Mouse (Mus musculus) kidney, embryonic 15.5 days (tissue): ENCODE measurements around the gene Retreg3. TPM values are rescaled to one million over a fixed set of nuclear protein-coding genes. Genes with fewer than 3 reads are reported as not detected.
A peak's percentile ranks its signal among the peaks of the same experiment; 100 is the strongest.

ENCODE experiments used
- ATAC-seq: fragments of 200-750 bp; cut with Nextera tagmentation; replicated peaks from 2 replicates; pipeline ENCODE4 v1.8.0; 2017; ENCODE audit warnings: moderate TSS enrichment; ENCODE audit not compliant: low FRiP score
- H3K27ac ChIP-seq: fragments of 300-500 bp; sonication (generic); 2 replicates; pipeline ENCODE4 v1.5.1; 2015; ENCODE audit warnings: mild to moderate bottlenecking, inconsistent platforms
- H3K27me3 ChIP-seq: fragments of 300-500 bp; sonication (generic); 2 replicates; pipeline ENCODE4 v1.6.1; 2015; ENCODE audit warnings: inconsistent platforms
- H3K36me3 ChIP-seq: fragments of 300-500 bp; sonication (generic); 2 replicates; pipeline ENCODE4 v1.6.1; 2015; ENCODE audit warnings: inconsistent platforms
- H3K4me1 ChIP-seq: fragments of 300-500 bp; sonication (generic); 2 replicates; pipeline ENCODE4 v1.6.1; 2015; ENCODE audit warnings: inconsistent platforms
- H3K4me2 ChIP-seq: fragments of 300-500 bp; sonication (generic); 2 replicates; pipeline ENCODE4 v1.6.1; 2015; ENCODE audit warnings: moderate library complexity, mild to moderate bottlenecking, inconsistent platforms
- H3K4me3 ChIP-seq: fragments of 300-500 bp; sonication (generic); replicated peaks from 2 replicates; pipeline ENCODE4 v1.5.1; 2015; ENCODE audit warnings: mild to moderate bottlenecking, inconsistent platforms
- H3K9ac ChIP-seq: fragments of 300-500 bp; sonication (generic); 2 replicates; pipeline ENCODE4 v1.6.1; 2015; ENCODE audit warnings: mild to moderate bottlenecking, inconsistent platforms
- H3K9me3 ChIP-seq: fragments of 300-500 bp; sonication (generic); replicated peaks from 2 replicates; pipeline ENCODE4 v1.6.1; 2016; ENCODE audit warnings: inconsistent platforms
- WGBS: fragments of 180-500 bp; shearing (Covaris S2); methylation state at CpG from one replicate; pipeline ENCODE4 v1.1.7; 2015; ENCODE audit warnings: mixed read lengths; 5-methylcytosine and 5-hydroxymethylcytosine counted together
- polyA plus RNA-seq: library from polyadenylated mRNA; unstranded; fragments of >200 nt; fragmentation: Nextera tagmentation; extraction: Ambion mirVana; gene quantifications from 2 replicates; pipeline ENCODE4 v1.2.1, GENCODE M21; 2015

Gene Retreg3
- polyA plus RNA-seq, 1 experiment from 2014 or later = 21.3 TPM

- ATAC-seq = no peak
- H3K9me3 ChIP-seq = no peaks in the 10 kb centered on the region
- WGBS = 76% methylated on average over 4 of the region's 4 CpGs
Measured at GRCm38 (mm10) chr11:101109351-101109750, 10.3 kb downstream of the Retreg3 start.

DNA sequence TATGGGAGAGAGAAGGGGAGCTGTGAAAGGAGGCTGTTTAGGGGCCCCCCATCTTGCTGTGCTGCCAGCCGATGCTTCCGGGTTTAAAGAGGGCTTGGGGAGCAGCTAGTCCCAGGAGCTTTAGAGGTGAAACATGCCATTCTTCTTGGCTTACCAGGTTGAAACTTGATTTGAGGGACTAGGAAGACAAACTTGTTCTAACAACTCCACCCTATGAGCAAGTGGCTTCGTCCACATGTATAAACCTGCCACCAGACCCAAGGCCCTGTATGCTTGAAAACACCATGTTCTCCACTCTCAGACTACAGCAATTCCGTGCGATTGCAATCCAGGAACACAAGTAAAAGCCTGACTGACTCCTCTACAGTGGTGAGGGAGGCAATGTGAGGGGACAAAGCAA, 16.7 kb downstream of the Retreg3 start:
- 90% methylated on average over 5 of the region's 5 CpGs for WGBS

More at GRCm38 (mm10) chr11:101109351-101109750, 10.3 kb downstream of the Retreg3 start:
- Histone ChIP-seq H3K36me3 (peaks cover 30% of the 10 kb centered on the region), H3K27me3 (no peaks in the 10 kb centered on the region), H3K9ac (no peak overlapping the region), H3K4me2 (no peak overlapping the region), H3K4me1 (no peaks in the 10 kb centered on the region), H3K27ac (no peak overlapping the region), H3K4me3 (no peak overlapping the region)

DNA sequence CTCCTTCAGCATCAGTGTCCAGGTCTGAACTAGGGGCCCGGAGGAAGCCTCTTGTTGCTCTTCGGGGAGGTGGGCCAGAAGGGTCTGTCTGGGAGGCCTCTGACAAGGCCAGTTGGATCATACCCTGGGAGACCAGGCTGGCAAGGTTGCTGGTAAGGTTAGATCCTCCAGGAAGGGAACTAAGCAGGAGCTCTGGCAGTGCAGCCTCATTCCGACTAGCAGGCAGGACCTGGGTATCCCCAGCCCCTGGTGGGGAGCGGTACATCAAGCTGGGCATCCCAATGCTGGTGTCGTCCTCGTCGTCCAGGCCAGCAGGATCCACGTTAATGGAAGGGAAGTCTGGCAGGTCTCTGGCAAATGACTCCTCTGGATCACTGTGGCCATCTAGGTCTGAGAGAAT, 21.5 kb downstream of the Retreg3 start:
- H3K4me3 ChIP-seq = no peak overlapping the region
- 0 out of 2 replicates have a peak overlapping the region, but pooled peaks have one; percentile 12 for H3K9ac ChIP-seq
- 77% methylated on average over 8 of the region's 8 CpGs for WGBS
- H3K4me2 ChIP-seq = no peak overlapping the region
- no peak overlapping the region for H3K27ac ChIP-seq
- no peak for ATAC-seq
- peaks cover 17% of the 10 kb centered on the region for H3K4me1 ChIP-seq
- peaks cover 71% of the 10 kb centered on the region for H3K36me3 ChIP-seq
- H3K27me3 ChIP-seq = no peaks in the 10 kb centered on the region
- no peaks in the 10 kb centered on the region for H3K9me3 ChIP-seq

More for the DNA sequence above, 16.7 kb downstream of the Retreg3 start:
- no peak overlapping the region for H3K4me2 ChIP-seq
- H3K36me3 ChIP-seq = peaks cover 90% of the 10 kb centered on the region
- H3K4me3 ChIP-seq = no peak overlapping the region
- ATAC-seq = no peak
- no peaks in the 10 kb centered on the region for H3K9me3 ChIP-seq
- no peak overlapping the region for H3K27ac ChIP-seq
- H3K4me1 ChIP-seq = no peaks in the 10 kb centered on the region
- H3K9ac ChIP-seq = no peak overlapping the region
- no peaks in the 10 kb centered on the region for H3K27me3 ChIP-seq

DNA sequence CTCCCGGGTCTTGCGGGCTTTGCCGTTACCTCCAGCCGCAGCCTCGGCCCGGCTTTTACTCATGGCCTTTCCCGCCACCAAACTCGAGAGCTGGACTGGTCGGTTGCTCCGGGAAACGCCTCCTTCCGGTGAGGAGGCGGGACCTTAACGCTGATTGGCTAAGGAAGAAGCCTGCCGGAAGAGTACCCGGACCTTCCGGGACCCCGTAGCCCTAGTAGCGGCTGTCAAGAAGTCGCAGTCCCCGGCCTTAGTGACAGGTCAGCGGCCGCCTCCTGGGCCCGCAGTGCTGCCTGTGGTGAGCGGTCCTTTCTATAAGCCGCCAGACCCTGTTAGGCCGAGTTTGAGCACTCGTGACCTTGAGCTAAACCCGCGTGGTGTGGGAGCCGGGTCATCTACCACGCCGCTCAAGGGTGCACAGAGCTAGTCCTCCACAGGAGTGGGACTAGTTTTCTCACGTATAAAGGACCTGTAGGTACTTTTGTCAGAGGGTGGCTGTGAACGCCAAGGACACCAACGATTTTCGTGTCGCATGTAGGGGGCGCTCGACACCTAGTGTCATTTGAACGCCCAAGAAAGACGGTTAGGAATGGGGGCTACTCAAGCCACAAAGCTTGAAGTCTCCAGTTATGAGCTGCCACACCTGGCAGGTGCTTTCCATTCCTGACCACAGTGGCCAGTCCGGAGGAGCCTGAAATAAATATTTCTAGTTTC, 24.2 kb downstream of the Retreg3 start, which contains the start of gene Psmc3ip:
Gene Psmc3ip, minus strand, starts transcription at position 123 of the 711 bp plus-strand sequence.
- H3K27ac ChIP-seq = peak within 1 kb of the TSS; percentile 95
- under 1% methylated on average over 43 of the region's 43 CpGs for WGBS
- no peaks in the 10 kb centered on the region for H3K27me3 ChIP-seq
- H3K4me2 ChIP-seq = peak within 1 kb of the TSS; percentile 92
- no peaks in the 10 kb centered on the region for H3K9me3 ChIP-seq
- H3K9ac ChIP-seq = peak within 1 kb of the TSS; percentile 70
- peaks cover 71% of the 10 kb centered on the region for H3K36me3 ChIP-seq
- peak within 1 kb of the TSS; percentile 80 for H3K4me3 ChIP-seq
- peaks cover 17% of the 10 kb centered on the region for H3K4me1 ChIP-seq
- peak; percentile 96 for ATAC-seq

DNA sequence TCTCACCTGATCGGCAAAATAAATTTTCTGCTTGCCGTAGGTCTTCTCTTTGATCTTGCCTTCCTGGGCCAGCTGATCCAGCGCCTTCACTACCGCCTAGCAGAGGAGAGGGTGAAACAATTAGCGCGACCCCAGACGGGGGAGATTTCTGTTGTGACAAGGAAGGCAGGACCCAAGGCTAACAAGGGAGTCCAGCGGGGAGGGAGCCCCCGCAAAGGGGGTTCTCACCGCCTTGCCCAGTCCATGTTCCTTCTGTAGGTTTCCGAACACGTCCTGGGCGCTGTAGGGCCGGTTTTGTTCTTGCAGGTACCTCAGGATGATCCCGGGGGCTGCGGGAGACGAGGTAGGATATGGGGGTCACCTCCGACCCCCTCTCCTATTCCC, 24.8 kb downstream of the Retreg3 start:
- H3K27ac ChIP-seq = peak overlapping the region; percentile 54; the same call in 1 of the 2 replicates
- no peaks in the 10 kb centered on the region for H3K27me3 ChIP-seq
- ATAC-seq = no peak; the same call in 1 of the 2 replicates
- peak overlapping the region; percentile 92 for H3K4me2 ChIP-seq
- under 1% methylated on average over 18 of the region's 18 CpGs for WGBS
- H3K4me1 ChIP-seq = peaks cover 17% of the 10 kb centered on the region
- H3K36me3 ChIP-seq = peaks cover 71% of the 10 kb centered on the region
- H3K4me3 ChIP-seq = peak overlapping the region; percentile 80
- peak overlapping the region; percentile 70 for H3K9ac ChIP-seq
- no peaks in the 10 kb centered on the region for H3K9me3 ChIP-seq

DNA sequence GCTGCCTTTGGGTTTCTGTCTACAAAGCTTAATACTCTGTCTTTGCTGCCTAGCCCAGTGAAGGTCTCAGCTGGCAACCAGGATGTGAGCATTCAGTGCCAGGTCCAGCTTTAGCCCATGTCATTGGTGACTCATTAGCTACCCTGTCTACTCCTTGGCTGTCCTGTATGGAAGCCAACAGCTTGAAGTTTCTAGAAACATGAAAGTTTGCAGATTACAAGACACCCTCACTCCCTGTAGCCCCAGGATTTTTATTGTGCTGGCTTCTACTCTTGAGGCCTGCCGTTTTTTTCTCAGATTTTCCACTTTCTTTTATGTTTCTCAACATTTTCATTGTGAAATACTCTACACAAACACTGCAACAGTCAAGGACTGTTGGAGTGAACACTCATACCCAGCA, 29.8 kb downstream of the Retreg3 start:
- Histone ChIP-seq H3K9me3 (no peaks in the 10 kb centered on the region), H3K4me3 (no peak overlapping the region), H3K27ac (no peak overlapping the region), H3K4me1 (peaks cover 48% of the 10 kb centered on the region), H3K4me2 (no peak overlapping the region), H3K36me3 (peaks cover 62% of the 10 kb centered on the region), H3K27me3 (no peaks in the 10 kb centered on the region), H3K9ac (no peak overlapping the region)
- ATAC-seq = no peak
- WGBS = 86% methylated on average over 1 of the region's 1 CpGs

DNA sequence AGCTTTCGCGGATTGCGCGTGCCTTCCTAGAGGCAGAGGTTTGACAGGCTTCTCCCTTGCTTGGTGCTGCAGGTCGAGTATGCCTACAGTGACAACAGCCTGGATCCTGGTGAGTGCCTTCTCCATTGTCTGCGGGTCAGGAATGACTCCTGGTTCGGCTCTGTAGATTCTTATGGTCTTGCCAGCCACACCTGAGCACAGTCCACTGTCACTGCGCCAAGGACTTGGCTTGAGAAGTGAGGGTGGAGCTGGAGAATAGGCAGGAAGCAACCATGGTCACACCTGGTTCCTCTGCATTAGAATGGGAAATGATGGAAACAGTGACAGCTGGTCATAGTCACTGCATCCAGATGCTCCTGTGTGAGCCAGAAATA, 32.0 kb downstream of the Retreg3 start:
- Histone ChIP-seq H3K4me1 (peaks cover 45% of the 10 kb centered on the region), H3K4me2 (peak overlapping the region; percentile 91), H3K27me3 (no peaks in the 10 kb centered on the region), H3K4me3 (peak overlapping the region; percentile 81), H3K36me3 (peaks cover 54% of the 10 kb centered on the region), H3K9me3 (no peaks in the 10 kb centered on the region), H3K9ac (peak overlapping the region; percentile 83), H3K27ac (peak overlapping the region; percentile 90)
- no peak; the same call in 1 of the 2 replicates for ATAC-seq
- 9% methylated on average over 8 of the region's 8 CpGs for WGBS

DNA sequence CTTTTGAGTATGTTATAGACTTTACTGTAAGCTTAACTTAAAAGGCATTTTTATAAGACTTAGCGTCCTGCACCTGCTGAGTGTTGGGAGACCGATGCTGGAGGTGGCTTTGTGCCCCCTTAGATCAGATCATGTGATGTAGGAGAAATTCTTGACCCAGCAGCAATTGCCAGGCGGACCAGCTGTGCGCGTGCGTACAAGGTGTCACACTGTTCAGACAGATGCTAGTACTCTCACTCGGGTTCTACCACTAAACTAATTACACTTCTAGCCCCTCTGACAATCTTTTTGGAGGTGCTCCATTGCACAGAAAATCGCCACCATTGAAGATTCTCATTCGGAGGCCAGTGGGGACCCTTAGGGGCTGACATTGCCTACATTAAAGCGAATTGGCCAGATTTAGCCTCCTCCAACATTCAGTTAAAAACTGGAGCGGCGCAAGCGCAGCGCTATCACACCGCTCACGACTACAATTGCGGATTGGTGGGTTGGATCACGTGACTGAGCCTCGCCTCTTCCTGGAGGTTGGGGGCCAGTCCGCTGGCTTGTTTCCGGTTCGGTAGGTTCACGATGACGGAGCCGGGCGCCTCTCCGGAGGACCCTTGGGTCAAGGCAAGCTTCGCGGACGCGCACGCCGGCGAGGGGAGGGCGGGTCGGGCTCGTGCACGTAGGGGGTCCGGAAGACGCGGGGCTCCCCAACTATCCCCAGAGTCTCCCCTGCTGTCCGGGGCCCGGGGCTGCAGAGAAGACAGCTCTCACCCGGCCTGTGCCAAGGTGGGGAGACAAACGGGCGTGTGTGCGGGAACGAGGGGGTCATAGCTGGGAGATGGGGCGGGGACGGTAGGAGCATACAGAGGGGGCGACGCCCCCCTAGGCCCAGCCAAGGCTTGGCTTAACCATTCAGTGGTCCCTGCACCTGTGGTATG, 32.7 kb downstream of the Retreg3 start, which contains the start of gene Mlx:
Gene Mlx, plus strand, starts transcription at position 522 of the 926 bp plus-strand sequence.
- Histone ChIP-seq H3K27me3 (no peaks in the 10 kb centered on the region), H3K4me2 (peak within 1 kb of the TSS; percentile 91), H3K27ac (peak within 1 kb of the TSS; percentile 90), H3K4me3 (peak within 1 kb of the TSS; percentile 81), H3K9ac (peak within 1 kb of the TSS; percentile 83), H3K9me3 (no peaks in the 10 kb centered on the region), H3K36me3 (peaks cover 47% of the 10 kb centered on the region), H3K4me1 (peaks cover 45% of the 10 kb centered on the region)
- WGBS = 1% methylated on average over 52 of the region's 52 CpGs
- ATAC-seq = peak; percentile 86

DNA sequence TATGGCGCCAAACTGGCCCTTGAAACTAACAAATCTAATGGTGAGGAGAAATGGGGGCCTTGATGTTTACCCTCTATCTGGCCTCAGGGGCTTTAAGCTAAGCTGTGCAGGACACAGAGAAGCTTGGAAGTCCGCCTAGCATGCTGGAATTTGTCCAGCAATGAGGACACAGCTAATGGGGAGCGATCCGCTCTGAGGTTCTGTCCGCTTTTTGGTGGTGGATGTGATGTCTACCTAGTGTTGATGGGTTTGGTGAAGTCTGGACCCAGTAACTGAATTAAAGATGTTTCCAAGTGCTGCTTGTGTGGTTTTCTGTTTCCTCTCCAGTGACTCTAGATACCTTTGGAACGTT, 33.4 kb downstream of the Retreg3 start:
- H3K4me1 ChIP-seq = peaks cover 52% of the 10 kb centered on the region
- WGBS = 80% methylated on average over 6 of the region's 6 CpGs
- peak overlapping the region; percentile 83; the same call in 1 of the 2 replicates for H3K9ac ChIP-seq
- peak overlapping the region; percentile 91 for H3K4me2 ChIP-seq
- H3K9me3 ChIP-seq = no peaks in the 10 kb centered on the region
- peaks cover 40% of the 10 kb centered on the region for H3K36me3 ChIP-seq
- ATAC-seq = no peak
- H3K27ac ChIP-seq = peak overlapping the region; percentile 90
- peaks cover 5% of the 10 kb centered on the region for H3K27me3 ChIP-seq
- peak overlapping the region; percentile 81 for H3K4me3 ChIP-seq

DNA sequence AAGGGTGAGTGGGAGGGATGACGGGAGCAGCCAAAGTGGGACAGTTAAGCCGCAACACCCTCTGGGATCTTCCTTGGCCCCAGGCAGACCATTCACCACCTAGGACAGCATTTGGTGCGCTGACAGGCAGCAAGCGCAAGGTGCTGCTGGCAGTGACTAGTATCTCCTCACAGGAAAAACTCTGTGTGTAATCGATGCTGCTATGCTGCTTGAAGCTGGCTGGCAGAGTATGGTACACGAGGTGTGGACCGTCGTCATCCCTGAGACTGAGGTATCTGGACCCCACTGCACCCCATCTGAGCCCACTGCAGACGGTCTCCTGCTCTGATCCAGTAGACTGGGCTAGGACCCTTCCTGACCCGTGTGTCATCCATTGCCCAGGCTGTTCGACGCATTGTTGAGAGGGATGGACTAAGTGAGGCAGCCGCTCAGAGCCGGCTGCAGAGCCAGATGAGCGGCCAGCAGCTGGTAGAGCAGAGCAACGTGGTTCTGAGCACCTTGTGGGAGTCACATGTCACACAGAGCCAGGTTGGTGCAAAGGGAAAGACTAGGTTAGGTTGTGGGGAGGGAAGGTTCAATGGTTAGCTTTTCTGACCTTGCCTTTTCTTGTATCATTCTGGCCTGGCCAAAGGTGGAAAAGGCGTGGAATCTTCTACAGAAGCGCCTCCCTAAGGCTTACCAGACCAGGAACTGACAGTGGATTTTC, 33.9 kb downstream of the Retreg3 start:
- H3K4me3 ChIP-seq = peak overlapping the region; percentile 81; the same call in 1 of the 2 replicates
- H3K4me1 ChIP-seq = peaks cover 54% of the 10 kb centered on the region
- H3K27ac ChIP-seq = peak overlapping the region; percentile 90; the same call in 1 of the 2 replicates
- peaks cover 35% of the 10 kb centered on the region for H3K36me3 ChIP-seq
- H3K9me3 ChIP-seq = no peaks in the 10 kb centered on the region
- ATAC-seq = no peak
- 94% methylated on average over 18 of the region's 18 CpGs for WGBS
- no peak overlapping the region for H3K9ac ChIP-seq
- H3K27me3 ChIP-seq = peaks cover 10% of the 10 kb centered on the region
- no peak overlapping the region for H3K4me2 ChIP-seq

- Histone ChIP-seq H3K4me3 (no peak overlapping the region), H3K4me2 (no peak overlapping the region), H3K27me3 (peaks cover 20% of the 10 kb centered on the region), H3K27ac (no peak overlapping the region), H3K4me1 (peaks cover 57% of the 10 kb centered on the region), H3K36me3 (peaks cover 25% of the 10 kb centered on the region), H3K9ac (no peak overlapping the region), H3K9me3 (no peaks in the 10 kb centered on the region)
- no peak for ATAC-seq
- WGBS = 93% methylated on average over 12 of the region's 12 CpGs
Measured at GRCm38 (mm10) chr11:101084811-101085210, 34.9 kb downstream of the Retreg3 start.
